In genomic region chr9:5575072-5575471, GRCm38 (mm10) we compare ENCODE assay signal across 20 mouse cellular contexts.
"Had no signal": no experiment of that assay in that cellular context is flagged by ENCODE, and none has a peak within 500 bp of the region (broad histone marks: within the 10 kb centered on the region; RNA-seq: fewer than 3 reads in every experiment).

No protein-coding gene starts in this region.

- ATAC-seq: lung, postnatal 0 days; midbrain, embryonic 16.5 days had no signal

- H3K9me3 ChIP-seq: lung, embryonic 15.5 days; midbrain, embryonic 10.5 days; midbrain, embryonic 12.5 days; neural tube, embryonic 13.5 days; neural tube, embryonic 15.5 days had no signal

- H3K9ac ChIP-seq: lung, embryonic 15.5 days; midbrain, embryonic 12.5 days; neural tube, embryonic 13.5 days; neural tube, embryonic 15.5 days had no signal

- H3K4me3 ChIP-seq: lung, embryonic 15.5 days; midbrain, embryonic 10.5 days; midbrain, embryonic 12.5 days; myocyte; neural tube, embryonic 13.5 days; neural tube, embryonic 15.5 days had no signal

- H3K4me2 ChIP-seq: lung, embryonic 15.5 days; midbrain, embryonic 12.5 days; neural tube, embryonic 13.5 days; neural tube, embryonic 15.5 days had no signal

- H3K27me3 ChIP-seq: lung, embryonic 15.5 days; midbrain, embryonic 12.5 days; neural tube, embryonic 13.5 days; neural tube, embryonic 15.5 days had no signal

- H3K36me3 ChIP-seq: lung, embryonic 15.5 days; midbrain, embryonic 10.5 days; midbrain, embryonic 12.5 days; neural tube, embryonic 13.5 days; neural tube, embryonic 15.5 days had no signal

- H3K4me1 ChIP-seq: lung, embryonic 15.5 days; midbrain, embryonic 10.5 days; midbrain, embryonic 12.5 days; neural tube, embryonic 13.5 days; neural tube, embryonic 15.5 days had no signal

- DNase-seq: lung, adult 18-20 months; lung, postnatal 14 days; lung, postnatal 4 days; midbrain, embryonic 14.5 days; retina, postnatal 1 day; right cerebral cortex, adult 18-20 months; right cerebral cortex, postnatal 25 days; right cerebral cortex, postnatal 4 days; spleen, adult 18-20 months; thymus, adult 18-20 months; thymus, postnatal 14 days; thymus, postnatal 36 days had no signal

- H3K27ac ChIP-seq: lung, embryonic 15.5 days; midbrain, embryonic 10.5 days; midbrain, embryonic 12.5 days; neural tube, embryonic 13.5 days; neural tube, embryonic 15.5 days had no signal
